Mouse (Mus musculus): ENCODE measurements around the gene Htr2b.

The Htr2b gene

GRCm38 (mm10) chr1:86111779-86112178 lies at the start of gene Htr2b:
Htr2b (minus strand) TSS chr1:86111970.
- DNase-seq, result peak; percentile 75

DNA sequence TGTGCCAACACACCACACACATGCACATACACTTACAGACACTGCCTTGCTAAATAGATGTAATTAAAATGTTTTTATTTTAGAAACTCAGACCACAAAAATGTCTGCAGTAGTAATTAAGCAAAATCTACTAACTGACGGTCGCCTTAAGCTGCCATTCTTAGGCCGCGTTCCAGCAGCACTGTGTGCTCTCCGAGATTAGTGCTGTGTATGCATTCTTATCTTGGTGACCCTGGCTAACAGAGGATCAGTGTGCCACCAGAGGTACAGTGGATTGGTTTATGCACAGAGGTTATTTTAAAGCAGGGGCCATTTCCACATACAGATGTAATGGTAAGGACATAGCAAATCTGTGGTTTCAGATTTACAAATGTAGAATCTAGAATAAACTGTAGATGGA lies 49.3 kb upstream of the Htr2b start:
- no peak for DNase-seq

GRCm38 (mm10) chr1:86160479-86160878 lies 48.7 kb upstream of the Htr2b start:
- DNase-seq, result no peak

DNA sequence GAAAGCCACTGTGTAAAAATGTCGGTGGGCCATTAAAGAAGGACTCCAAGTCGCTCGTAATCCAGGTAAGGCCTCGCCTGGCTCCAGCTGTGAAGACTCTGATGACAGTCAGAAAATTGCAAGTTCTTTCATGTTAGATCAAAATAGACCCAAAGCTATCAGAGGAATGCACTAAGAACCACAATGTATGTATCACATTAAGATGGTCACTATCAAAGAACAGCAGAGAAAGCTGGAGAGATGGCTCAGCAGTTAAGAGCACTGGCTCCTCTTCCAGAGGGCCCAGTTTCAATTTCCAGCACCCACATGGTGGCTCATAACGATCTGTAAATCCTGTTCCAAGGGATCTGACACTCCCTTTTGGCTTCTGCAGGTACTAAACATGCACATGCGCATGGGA lies 48.3 kb upstream of the Htr2b start:
- no peak for DNase-seq

DNA sequence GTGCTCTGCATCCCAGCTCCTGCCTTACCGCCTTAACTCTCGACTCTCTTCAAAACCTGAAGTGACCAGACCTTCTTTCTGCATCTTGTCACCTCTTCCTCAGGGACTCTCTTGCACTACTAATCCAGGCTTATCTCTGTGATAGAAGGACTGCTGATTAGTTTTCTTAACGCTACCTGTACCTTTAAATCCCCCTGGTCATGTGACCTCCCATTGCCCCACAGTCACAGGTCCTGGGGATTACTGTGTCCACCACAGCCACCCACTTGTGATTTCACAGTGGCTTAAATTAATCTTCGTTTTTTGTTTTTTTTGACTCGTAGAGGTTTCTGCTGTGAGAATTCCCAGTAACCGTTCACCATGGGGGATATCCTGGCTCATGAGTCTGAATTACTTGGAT lies 44.8 kb upstream of the Htr2b start:
- DNase-seq, result no peak

DNA sequence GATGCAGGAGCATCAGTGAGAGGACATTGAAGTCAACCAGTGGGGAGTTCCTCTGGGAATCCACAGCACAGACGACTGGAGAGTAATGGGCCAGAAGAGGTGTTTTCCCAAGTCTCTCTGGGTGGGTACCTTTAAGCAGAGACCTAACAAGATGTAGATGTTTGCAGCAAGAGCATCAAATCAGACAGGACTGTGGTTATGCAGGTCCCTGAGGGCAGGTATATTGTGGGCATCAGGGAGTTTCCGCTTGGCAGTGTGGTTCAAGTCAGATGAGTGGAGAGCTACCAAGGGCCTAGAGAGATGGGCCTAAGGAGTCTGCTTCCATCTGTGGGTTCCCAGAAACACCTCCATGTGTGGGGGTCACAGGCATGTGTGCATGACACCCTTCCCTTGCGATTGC lies 44.3 kb upstream of the Htr2b start:
- no peak for DNase-seq

DNA sequence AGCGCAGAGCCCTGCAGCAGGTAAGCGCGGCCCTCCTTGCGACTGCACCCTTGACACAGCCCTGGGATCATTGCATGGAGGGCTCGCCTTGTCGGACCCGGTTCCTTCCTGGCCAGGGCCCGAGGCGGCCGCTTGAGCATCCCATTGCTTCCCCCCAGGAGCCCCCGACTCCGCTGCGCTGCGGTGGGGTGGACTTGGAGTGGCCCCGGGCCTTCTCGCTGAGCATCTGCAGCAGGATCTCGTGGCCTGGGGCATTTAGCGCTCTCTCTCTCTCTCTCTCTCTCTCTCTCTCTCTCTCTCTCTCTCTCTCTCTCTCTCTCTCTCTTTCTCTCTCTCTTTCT lies 43.0 kb upstream of the Htr2b start:
- no peak for DNase-seq

DNA sequence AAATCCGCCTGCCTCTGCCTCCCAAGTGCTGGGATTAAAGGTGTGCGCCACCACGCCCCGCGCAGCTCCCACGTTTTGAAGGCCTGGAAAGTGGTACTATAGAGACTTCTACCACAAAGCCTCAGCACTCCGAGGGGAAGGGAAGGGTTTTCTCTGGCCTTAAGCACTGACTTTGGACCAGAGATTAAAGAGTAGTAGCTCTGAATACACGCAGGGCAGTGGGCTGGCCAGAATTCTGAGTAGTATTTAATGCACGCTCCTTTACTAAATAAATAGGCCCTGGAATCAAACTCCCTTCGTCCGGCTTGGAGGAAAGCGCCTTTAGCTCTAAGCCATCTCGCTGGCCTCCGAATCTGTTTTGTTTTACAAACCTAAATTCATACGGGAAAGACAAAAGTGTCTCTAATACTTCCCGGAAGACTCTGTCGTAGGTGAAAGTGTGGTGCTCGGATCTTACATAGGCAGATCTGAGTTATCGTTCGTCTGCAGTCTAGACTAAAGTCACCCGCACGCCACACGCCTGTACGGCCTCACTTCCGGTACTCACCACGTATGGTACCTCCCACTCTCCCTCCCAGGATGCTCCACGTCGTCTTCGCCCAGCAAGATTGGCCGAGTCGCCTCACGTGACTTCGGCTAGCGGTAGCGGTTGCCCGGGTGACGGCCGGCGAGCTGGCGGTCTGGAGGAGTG lies 42.5 kb upstream of the Htr2b start, which contains the start of gene Armc9:
TSS of gene Armc9 (plus strand) at position 648 of the 691 bp plus-strand sequence.
- DNase-seq, result peak; percentile 97

DNA sequence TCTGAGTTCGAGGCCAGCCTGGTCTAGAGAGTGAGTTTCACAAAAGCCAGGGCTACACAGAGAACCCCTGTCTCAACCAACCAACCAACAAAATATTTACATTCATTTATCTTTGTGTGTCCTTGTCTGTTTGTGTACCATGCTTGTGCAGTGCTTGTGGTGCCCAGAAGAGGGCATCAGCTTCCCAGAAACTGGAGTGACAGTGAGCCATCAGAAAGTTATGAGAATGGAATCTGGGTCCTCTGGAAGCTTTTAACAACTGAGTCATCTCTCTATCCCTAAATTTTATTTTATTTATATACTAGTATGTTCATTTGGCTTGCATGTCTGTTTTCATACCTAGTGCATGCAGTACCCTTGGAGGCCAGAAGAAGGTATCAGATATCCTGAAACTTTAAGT lies 40.8 kb upstream of the Htr2b start:
- DNase-seq, result no peak

GRCm38 (mm10) chr1:86151376-86151775 lies 39.6 kb upstream of the Htr2b start:
- DNase-seq, result no peak

- no peak for DNase-seq
Observed at GRCm38 (mm10) chr1:86150929-86151328, 39.2 kb upstream of the Htr2b start.

DNA sequence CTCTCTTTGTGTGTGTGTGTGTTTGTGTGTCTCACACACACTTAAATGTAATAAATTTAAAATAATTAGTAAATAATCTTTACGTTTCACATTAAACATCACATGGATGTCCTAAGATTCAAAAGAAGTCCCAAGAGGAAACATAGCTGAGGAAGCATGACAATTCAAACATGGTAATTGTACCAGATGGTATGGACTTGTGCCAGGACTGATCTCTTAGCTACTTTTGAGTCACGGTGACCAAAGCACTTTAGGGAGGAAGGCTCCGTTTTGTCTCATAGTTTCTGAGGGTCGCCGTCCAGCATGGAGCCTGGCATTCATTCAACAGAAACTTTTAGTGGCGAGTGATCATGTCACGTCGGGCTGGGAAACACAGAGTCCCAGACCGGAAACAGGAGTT lies 36.4 kb upstream of the Htr2b start:
- DNase-seq, result no peak

- no peak for DNase-seq
Observed at GRCm38 (mm10) chr1:86147557-86147956, 35.8 kb upstream of the Htr2b start.

GRCm38 (mm10) chr1:86146293-86146692 lies 34.5 kb upstream of the Htr2b start:
- DNase-seq, result no peak

DNA sequence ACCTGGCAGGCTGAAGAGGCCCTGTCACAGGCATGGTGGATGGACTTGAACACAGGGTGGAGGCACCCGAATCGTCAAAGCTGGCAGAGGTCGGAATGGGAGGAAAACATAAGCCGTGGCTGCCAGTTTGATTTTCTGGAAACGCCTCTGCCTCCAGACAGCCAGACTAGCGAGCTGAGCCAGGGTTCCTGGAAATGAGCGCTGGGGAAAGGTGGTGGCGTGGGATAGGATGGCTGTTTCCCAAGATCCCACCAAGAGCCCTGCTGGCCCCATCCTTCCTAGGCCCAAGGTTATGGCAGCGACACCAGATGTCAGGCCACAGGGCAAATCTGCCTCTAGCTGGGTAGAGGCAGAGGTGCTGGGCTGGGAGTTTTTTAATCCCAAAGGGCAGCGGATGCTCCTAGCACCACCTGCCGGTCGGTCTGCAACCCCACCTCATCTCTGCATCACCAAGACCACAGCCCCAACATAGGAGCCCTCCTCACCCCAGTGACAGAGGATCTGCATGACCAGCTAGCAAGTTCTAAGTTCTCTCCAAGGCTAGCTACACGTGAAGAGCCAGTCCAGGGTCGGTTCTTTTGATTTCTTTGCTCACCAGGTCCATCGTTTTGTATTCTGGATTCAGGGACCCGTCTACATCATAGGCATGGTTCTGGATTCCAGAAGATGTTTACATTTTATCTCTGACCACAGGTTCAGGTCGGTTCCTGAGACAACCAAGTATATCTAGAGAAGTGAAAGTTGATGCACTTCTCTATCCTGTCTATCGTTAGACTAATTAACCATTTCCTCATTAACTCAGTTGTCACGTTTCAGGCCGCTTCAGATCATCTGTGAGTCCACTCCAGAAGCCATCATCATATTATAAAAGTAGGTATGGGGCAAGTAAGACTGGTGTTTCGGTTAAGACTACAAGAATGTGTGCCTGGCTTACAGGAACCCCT lies 32.5 kb upstream of the Htr2b start:
- no peak for DNase-seq

GRCm38 (mm10) chr1:86143165-86143564 lies 31.4 kb upstream of the Htr2b start:
- DNase-seq, result no peak

GRCm38 (mm10) chr1:86141081-86141480 lies 29.3 kb upstream of the Htr2b start:
- no peak for DNase-seq

- no peak for DNase-seq
Observed at GRCm38 (mm10) chr1:86135315-86135714, 23.5 kb upstream of the Htr2b start.

DNA sequence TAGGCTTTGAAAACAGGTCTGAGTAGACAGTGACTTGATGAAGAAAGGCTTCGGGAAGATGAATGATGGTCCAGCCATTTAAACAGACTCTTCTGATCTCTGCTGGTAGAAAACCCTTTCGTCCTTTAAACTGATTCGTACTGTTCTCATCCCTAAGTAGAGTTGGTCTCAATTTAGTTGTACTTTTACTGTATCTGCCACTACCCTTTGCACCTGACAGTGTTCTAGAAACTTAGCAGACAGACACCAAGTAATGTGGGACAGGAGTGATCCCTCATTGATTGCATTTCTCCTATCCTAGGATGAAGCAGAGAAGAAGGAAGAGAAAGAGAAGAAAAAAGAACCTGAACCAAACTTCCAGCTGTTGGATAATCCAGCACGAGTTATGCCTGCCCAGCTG lies 21.6 kb upstream of the Htr2b start, which contains the start of gene Gm21972:
TSS of gene Gm21972 (plus strand) at position 301 of the 400 bp plus-strand sequence.
- DNase-seq, result no peak

DNA sequence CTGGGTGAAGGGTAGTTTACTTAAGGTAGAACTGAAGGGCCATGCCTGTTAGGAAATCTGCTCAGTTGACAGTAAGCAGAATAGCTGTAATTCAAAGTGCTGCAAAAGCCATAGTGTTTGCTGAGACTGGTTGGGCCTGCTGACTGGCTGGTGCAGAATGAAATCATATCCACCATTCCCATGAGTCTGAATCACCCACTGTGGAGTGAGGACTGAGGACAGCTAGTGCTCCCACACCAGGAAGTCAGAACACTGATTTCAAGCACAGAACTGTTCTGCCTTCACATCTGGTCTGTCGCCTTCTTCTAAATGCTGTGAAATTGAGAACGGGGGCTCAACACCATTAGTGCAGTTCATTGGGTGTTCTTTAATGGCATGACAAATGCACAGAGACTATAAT lies 14.3 kb upstream of the Htr2b start:
- no peak for DNase-seq

DNA sequence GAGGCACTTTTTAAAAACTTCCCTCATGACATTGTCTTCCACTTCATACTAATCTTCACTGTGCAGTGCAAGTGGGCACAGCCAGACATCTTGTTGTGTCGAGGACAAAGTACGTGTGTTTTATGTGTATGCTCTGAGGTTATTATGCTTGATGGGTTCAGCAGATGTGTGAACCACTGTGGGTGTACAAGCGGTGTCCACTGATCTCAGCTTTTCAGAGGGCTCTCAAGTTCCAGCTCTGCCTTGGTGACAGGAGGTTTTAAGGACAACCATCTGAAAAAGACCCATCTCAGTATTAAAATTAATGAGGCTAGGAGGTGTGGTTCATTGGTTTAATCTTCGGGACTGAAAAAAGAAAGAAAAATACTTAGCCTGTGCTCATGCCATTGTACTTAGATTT lies 7.8 kb upstream of the Htr2b start:
- no peak for DNase-seq

DNA sequence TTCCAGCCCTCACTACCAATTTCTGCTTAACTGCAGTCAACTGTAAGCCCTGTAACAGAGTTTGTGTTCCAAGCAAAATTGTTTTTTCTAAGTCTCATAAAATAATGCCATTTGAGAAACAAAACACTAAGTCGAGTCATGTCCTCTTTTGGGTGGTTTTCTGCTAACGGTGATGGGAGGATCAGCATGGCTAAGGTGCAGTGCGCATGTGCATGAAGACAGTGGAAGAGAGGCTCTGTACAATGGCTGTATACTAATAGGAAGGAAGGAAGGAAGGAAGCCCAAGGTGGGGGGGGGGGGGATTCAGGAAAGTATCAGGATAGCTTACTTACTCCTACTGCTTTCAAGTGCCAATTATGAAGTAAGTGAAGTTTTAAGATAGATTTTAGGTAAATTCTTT lies 2.4 kb upstream of the Htr2b start:
- DNase-seq, result peak; percentile 22

GRCm38 (mm10) chr1:86105054-86105453 lies 6.7 kb downstream of the Htr2b start:
- no peak for DNase-seq

DNA sequence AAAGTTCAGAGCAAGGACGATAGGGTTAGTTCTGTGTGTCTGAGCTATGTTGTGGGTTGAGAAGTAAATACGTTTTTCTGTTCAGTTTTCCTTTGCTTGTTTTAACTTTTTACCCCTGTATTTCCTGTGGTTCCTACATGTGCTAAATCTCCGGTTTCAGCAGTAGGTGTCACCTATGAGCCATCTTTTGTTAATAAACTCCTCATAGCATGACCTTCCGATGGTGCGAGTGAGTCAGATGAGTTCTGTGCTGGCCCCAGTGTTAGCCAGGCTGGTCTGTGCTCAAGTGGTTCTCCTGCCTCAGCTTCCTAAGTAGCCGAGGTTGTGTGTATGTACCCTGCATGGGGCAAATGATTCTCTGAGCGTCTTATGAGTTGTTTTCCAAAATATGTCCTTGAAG lies 17.4 kb downstream of the Htr2b start:
- DNase-seq, result no peak
